Comparison of ENCODE assay signal across 9 mouse cellular contexts in genomic region chr9:118592585-118593249, GRCm38 (mm10). TPM values are rescaled to one million over a fixed set of nuclear protein-coding genes. Genes with fewer than 3 reads are reported as not detected.
DNase-seq lines count a peak whose midpoint lies in the region; ATAC-seq and TF ChIP-seq lines count a peak whose summit lies in the region.
"Had no signal": no experiment of that assay in that cellular context is flagged by ENCODE, and none has a peak within 500 bp of the region (broad histone marks: within the 10 kb centered on the region; RNA-seq: fewer than 3 reads in every experiment).

No protein-coding gene starts in this region.

- ATAC-seq in midbrain, postnatal 0 days (ENCODE audit: low FRiP score): no peak
- peak; percentile 39; the same call in 1 of the 2 replicates for ATAC-seq in erythroid progenitor cell, adult 5-6 weeks (replicated peaks; ENCODE audit: low FRiP score, poor library complexity, severe bottlenecking)
- ATAC-seq in limb, embryonic 14.5 days (ENCODE audit: low FRiP score, low read depth): 0 out of 2 replicates have a peak, but pooled peaks have one; percentile 51
- peak; percentile 58; the same call in 1 of the 2 replicates for ATAC-seq in neural tube, embryonic 12.5 days (ENCODE audit: low FRiP score, low read depth)
- no peak for ATAC-seq in cerebellum, adult (ENCODE audit: insufficient number of reproducible peaks, low FRiP score, low TSS enrichment)
- ATAC-seq in forebrain, embryonic 13.5 days: no peak

- no peak overlapping the region for H3K4me2 ChIP-seq in midbrain, postnatal 0 days (ENCODE audit: low read depth, low read length, poor library complexity, severe bottlenecking)
- H3K4me2 ChIP-seq in limb, embryonic 14.5 days (replicated peaks; ENCODE audit: low read depth, low read length, severe bottlenecking): no peak overlapping the region
- no peak overlapping the region for H3K4me2 ChIP-seq in neural tube, embryonic 12.5 days (replicated peaks)
- H3K4me2 ChIP-seq in forebrain, embryonic 13.5 days: no peak overlapping the region

- WGBS in midbrain, embryonic 10.5 days: 49% methylated on average over 13 of the region's 13 CpGs
- WGBS in midbrain, postnatal 0 days: 50% methylated on average over 13 of the region's 13 CpGs
- 40% methylated on average over 13 of the region's 13 CpGs for WGBS in limb, embryonic 14.5 days
- 46% methylated on average over 13 of the region's 13 CpGs for WGBS in neural tube, embryonic 12.5 days
- WGBS in forebrain, embryonic 13.5 days: 49% methylated on average over 13 of the region's 13 CpGs

- no peak overlapping the region for H3K4me3 ChIP-seq in midbrain, embryonic 10.5 days
- H3K4me3 ChIP-seq in midbrain, postnatal 0 days (ENCODE audit: low read depth, low read length): no peak overlapping the region
- H3K4me3 ChIP-seq in limb, embryonic 14.5 days (replicated peaks; ENCODE audit: low read length): no peak overlapping the region
- H3K4me3 ChIP-seq in neural tube, embryonic 12.5 days: no peak overlapping the region
- no peak overlapping the region for H3K4me3 ChIP-seq in forebrain, embryonic 13.5 days
- H3K4me3 ChIP-seq: erythroblast, embryonic 14.5 days had no signal

- H3K36me3 ChIP-seq in midbrain, embryonic 10.5 days: no peaks in the 10 kb centered on the region
- H3K36me3 ChIP-seq in midbrain, postnatal 0 days (ENCODE audit: insufficient read depth, low read length): no peaks in the 10 kb centered on the region
- no peaks in the 10 kb centered on the region for H3K36me3 ChIP-seq in limb, embryonic 14.5 days (ENCODE audit: control insufficient read depth, insufficient read depth, low read length)
- H3K36me3 ChIP-seq in neural tube, embryonic 12.5 days: no peaks in the 10 kb centered on the region
- H3K36me3 ChIP-seq in forebrain, embryonic 13.5 days (ENCODE audit: poor library complexity, severe bottlenecking): no peaks in the 10 kb centered on the region

- H3K9ac ChIP-seq in midbrain, postnatal 0 days (replicated peaks; ENCODE audit: low read length, poor library complexity, severe bottlenecking): no peak overlapping the region
- no peak overlapping the region for H3K9ac ChIP-seq in limb, embryonic 14.5 days (ENCODE audit: low read depth, low read length, severe bottlenecking)
- no peak overlapping the region for H3K9ac ChIP-seq in neural tube, embryonic 12.5 days
- H3K9ac ChIP-seq in forebrain, embryonic 13.5 days: no peak overlapping the region

- no peak overlapping the region for H3K27ac ChIP-seq in midbrain, embryonic 10.5 days (replicated peaks)
- no peak overlapping the region for H3K27ac ChIP-seq in midbrain, postnatal 0 days (ENCODE audit: low read depth, low read length)
- H3K27ac ChIP-seq in limb, embryonic 14.5 days (replicated peaks; ENCODE audit: low read depth, low read length): 0 out of 2 replicates have a peak overlapping the region, but pooled peaks have one; percentile 15
- H3K27ac ChIP-seq in neural tube, embryonic 12.5 days: no peak overlapping the region
- no peak overlapping the region for H3K27ac ChIP-seq in forebrain, embryonic 13.5 days

- TF ChIP-seq POLR2A in limb, embryonic 14.5 days (IDR thresholded peaks at IDR 0.05; ENCODE audit: borderline replicate concordance, extremely low read depth, insufficient read depth, insufficient read length): no peak

- peaks cover 34% of the 10 kb centered on the region for H3K4me1 ChIP-seq in midbrain, embryonic 10.5 days
- H3K4me1 ChIP-seq in midbrain, postnatal 0 days (ENCODE audit: insufficient read depth, low read length): no peaks in the 10 kb centered on the region
- peaks cover 30% of the 10 kb centered on the region for H3K4me1 ChIP-seq in limb, embryonic 14.5 days (ENCODE audit: control insufficient read depth, insufficient read depth, low read length)
- H3K4me1 ChIP-seq in neural tube, embryonic 12.5 days: peaks cover 12% of the 10 kb centered on the region; the same call in 1 of the 2 replicates
- no peaks in the 10 kb centered on the region for H3K4me1 ChIP-seq in forebrain, embryonic 13.5 days

- no peaks in the 10 kb centered on the region for H3K27me3 ChIP-seq in midbrain, embryonic 10.5 days (ENCODE audit: low read depth, poor library complexity, severe bottlenecking)
- no peaks in the 10 kb centered on the region for H3K27me3 ChIP-seq in midbrain, postnatal 0 days (ENCODE audit: insufficient read depth, low read length)
- no peaks in the 10 kb centered on the region for H3K27me3 ChIP-seq in limb, embryonic 14.5 days (ENCODE audit: control insufficient read depth, insufficient read depth, low read length)
- no peaks in the 10 kb centered on the region for H3K27me3 ChIP-seq in neural tube, embryonic 12.5 days (replicated peaks)
- no peaks in the 10 kb centered on the region for H3K27me3 ChIP-seq in forebrain, embryonic 13.5 days

- no peaks in the 10 kb centered on the region for H3K9me3 ChIP-seq in midbrain, embryonic 10.5 days (replicated peaks)
- no peaks in the 10 kb centered on the region for H3K9me3 ChIP-seq in midbrain, postnatal 0 days (ENCODE audit: low read length)
- H3K9me3 ChIP-seq in limb, embryonic 14.5 days (ENCODE audit: control insufficient read depth, low read length): no peaks in the 10 kb centered on the region
- no peaks in the 10 kb centered on the region for H3K9me3 ChIP-seq in neural tube, embryonic 12.5 days
- H3K9me3 ChIP-seq in forebrain, embryonic 13.5 days (replicated peaks): no peaks in the 10 kb centered on the region

- DNase-seq in midbrain, embryonic 10.5 days (ENCODE audit: low spot score): peak; percentile 53
- DNase-seq in midbrain, postnatal 0 days (ENCODE audit: low spot score): no peak
- no peak for DNase-seq in limb, embryonic 14.5 days (ENCODE audit: low spot score)
- DNase-seq in gastrocnemius, postnatal 4 days (ENCODE audit: low spot score in 2 of 2): no peak

- TF ChIP-seq CTCF in midbrain, postnatal 0 days (IDR thresholded peaks at IDR 0.05): no peak

RNA-seq across cellular contexts. Expression of gene Itga9, which starts 13.8 kb away (rescaled TPM):
- polyA plus RNA-seq in midbrain, embryonic 10.5 days (2016; fragmentation: Nextera tagmentation; extraction: Ambion mirVana): 4.0 and 5.2 TPM in 2 replicates
- total RNA-seq in midbrain, postnatal 0 days (2014; rRNA removed): 6.9 and 8.2 TPM in 2 replicates
- polyA plus RNA-seq in midbrain, postnatal 0 days (2015; fragmentation: Nextera tagmentation; extraction: Ambion mirVana): 0.82 and 1.1 TPM in 2 replicates
- total RNA-seq in erythroid progenitor cell, adult 5-6 weeks (2015; ENCODE audit: low replicate concordance): 2.9 and 3.6 TPM in 2 replicates
- total RNA-seq in erythroid progenitor cell, adult 5-6 weeks (2017; ENCODE audit: low replicate concordance): 1.6 and 2.8 TPM in 2 replicates
- 19.7 and 19.8 TPM in 2 replicates for polyA plus RNA-seq in limb, embryonic 14.5 days (2012; rRNA removed)
- 10.0 and 13.2 TPM in 2 replicates for polyA plus RNA-seq in limb, embryonic 14.5 days (2014; fragmentation: Nextera tagmentation; extraction: Ambion mirVana)
- polyA plus RNA-seq in neural tube, embryonic 12.5 days (2016; fragmentation: Nextera tagmentation; extraction: Ambion mirVana): 9.4 and 10.7 TPM in 2 replicates
- total RNA-seq in gastrocnemius, postnatal 4 days (2021): 10 to 100 TPM; 30.6 to 38.2 TPM
- 0.48 and 0.55 TPM in 2 replicates for polyA plus RNA-seq in forebrain, embryonic 13.5 days (2015; fragmentation: Nextera tagmentation; extraction: Ambion mirVana)

Comparison
In these comparisons a context has a peak if more than half of its experiments do, and no peak if none do; other contexts are left out.
1. ATAC-seq: peak in erythroid progenitor cell, adult 5-6 weeks (single experiment), limb, embryonic 14.5 days (single experiment) and neural tube, embryonic 12.5 days (single experiment); none in midbrain, postnatal 0 days (single experiment), cerebellum, adult (single experiment) and forebrain, embryonic 13.5 days (single experiment).